Mouse (Mus musculus): ENCODE measurements at regions not wholly inside any gene's neighbourhood (a gene's known extent, or its start where the extent isn't known, plus 50 kb on each side); places are given as distances from the start of the nearest gene placed in this dataset.
"Not testable (repeated sequence)": the region's sequence is repeated elsewhere in the genome, so short reads cannot be mapped to it uniquely, and the experiment has no call there.

DNA sequence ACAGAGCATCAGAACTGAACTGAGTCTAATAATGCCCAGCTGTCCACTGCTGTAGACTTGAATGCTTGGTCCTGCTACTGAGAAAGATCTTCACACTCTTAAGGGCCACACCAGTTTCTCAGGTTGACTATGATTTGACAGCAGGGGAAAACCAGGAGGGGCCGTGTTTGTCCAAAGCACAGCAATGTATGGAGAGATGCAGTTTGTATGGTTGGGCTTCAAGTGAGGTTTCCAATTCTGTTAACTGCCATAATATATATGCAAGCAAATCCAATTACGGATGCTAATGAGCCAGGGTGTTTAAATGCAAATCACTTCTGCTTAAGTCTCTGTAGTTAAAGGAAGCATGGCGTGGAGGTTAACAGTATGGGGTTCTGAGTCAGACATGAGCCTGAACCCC, 157.2 kb upstream of the 1700056E22Rik start:
- DNase-seq, result no peak

DNA sequence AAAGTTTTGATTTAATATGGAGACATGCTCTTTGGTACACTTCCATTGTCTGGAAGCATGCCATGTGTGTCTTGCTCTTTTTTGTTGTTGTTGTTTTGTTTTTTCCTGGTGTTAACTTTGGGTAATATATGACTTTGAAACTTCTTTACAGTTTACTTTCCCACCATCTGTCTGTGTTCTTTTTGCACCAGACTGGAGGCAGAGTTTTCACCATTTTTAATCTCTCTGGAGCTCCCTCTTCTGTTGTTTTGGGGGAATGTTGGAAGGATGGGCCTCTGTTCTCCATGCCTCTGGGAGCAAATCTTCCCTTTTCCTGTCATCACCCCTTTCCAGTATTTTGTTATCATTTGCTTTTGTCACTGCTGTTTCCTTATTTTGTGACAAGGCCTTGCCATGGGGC, 153.5 kb upstream of the 1700056E22Rik start:
- no peak for DNase-seq

DNA sequence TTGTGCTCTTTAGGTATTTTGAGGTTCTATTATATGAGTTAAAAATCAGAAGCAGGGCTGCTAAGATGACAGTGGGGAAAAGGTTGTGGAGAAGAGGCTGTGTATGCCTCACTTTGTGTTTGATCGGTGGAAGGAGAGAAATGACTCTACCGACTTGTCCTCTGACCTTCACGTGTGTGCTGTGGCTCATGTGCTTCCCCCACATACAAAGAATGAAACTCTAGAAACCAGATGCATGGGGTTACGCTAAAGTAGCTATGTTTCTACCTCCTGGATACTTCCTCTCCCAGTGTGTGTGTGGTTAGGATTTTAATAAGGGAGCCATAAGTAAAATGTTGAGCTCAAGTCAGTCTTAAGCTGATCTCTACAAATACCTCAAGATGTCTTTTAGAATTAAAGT, 148.1 kb upstream of the 1700056E22Rik start:
- no peak for DNase-seq

DNA sequence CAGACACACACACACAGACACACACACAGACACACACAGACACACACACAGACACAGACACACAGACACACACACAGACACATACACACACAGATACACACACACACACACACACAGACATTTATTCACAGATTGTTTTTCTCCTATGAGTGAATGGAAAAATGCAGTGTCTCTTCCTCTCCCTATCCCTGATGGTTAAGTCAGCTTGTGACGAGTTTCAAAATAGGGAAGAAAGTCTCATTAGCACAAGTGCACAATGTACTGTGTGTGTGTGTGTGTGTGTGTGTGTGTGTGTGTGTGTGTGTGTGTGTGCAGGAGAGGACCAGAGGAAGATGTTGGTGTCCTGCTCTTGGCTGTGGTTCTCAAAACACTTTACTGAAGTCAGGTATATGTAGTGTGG, 140.3 kb upstream of the 1700056E22Rik start:
- DNase-seq, result not testable (repeated sequence)

DNA sequence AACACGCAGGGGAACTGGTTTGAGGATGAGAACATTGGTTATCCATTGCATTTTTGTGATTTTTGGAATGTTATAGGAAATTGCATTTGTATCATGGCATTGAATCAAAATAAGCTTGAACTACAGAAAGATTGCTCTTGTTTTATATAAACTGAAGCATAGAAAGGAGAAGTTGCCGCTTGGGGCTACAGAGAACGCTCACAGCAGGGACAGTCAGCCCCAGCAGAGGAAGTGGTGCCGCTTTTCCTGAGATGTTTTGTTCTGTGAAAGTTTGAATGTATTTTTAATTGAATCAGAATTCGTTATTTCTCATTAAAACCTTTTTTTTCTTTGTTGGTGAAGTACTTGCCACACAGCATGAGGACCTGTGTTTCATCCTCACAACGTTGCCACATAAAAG, 139.6 kb upstream of the 1700056E22Rik start:
- DNase-seq, result no peak

DNA sequence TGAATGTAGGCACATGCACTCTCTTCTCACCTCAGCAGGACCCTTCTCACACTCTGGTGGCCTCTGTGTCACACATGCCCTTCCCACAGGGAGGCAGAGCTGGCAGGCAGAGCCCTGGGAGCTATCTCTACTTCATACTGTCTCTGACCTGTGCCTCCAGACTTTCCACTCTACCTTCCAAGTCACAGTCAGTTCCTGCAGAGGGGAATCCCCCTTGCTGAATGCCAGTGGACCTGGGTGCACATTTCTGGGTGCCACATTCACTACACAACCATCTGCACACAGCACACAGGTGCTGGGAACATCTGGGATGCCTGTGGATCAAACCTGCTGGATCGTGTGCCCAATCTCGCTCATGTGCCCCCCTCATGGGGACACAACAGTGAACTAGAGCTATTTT, 138.9 kb upstream of the 1700056E22Rik start:
- DNase-seq, result no peak

DNA sequence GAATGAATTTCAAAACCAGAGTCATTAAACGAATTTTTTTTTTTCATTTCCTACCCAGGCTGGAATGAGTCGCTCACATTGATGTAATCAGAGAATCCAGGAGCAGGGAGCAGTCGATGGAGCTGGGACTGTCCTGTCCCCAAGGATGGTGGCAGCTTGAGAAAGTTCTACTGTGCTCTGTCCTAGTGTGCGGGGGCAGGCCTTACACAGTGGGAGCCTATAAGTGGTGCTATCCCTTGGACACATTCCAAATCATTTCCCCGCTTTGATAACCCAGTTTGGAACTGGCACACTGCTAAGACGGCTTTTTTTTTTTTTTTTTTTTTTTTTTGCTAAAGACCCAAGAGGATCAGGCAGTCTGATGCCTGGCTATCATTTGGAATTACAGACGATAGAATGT, 137.5 kb upstream of the 1700056E22Rik start:
- no peak for DNase-seq

DNA sequence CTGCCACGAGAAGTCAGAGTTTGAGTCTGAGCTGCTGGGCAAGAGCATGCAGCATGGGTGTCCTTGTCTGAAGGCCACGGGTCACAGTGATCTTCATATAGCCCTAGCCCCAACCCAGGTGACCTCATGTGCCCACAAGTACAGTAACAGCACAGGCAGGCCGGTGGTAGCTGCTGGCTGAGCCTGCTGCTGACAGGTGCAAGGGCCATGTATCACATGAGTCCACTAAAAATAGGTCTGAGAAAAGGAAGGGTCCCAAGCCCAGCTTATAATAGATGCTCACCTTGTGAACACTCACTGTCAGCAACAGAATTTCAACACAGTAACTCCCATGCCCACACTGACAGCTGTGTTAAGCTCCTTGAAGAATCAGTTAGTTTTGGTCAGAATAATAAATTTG, 136.8 kb upstream of the 1700056E22Rik start:
- DNase-seq, result no peak

DNA sequence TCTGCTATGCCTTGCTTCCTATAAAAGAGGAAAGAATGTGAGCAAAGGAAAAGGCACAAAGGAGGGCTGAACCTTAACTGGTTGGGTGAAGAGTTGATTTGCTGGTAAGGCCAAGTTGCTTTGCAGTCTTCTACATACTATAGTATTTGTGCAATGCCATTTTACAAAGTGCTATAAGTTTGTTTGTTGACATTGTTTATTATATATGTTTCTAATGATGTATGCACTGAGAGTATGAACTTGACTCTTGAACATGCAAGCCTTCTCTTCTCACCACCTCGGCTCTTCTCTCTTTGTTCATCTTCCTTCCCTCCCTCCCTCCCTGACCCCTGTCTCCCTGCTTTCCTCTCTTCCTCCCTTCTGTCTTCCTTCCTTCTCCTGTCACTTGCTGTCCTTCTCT, 135.9 kb upstream of the 1700056E22Rik start:
- no peak for DNase-seq

DNA sequence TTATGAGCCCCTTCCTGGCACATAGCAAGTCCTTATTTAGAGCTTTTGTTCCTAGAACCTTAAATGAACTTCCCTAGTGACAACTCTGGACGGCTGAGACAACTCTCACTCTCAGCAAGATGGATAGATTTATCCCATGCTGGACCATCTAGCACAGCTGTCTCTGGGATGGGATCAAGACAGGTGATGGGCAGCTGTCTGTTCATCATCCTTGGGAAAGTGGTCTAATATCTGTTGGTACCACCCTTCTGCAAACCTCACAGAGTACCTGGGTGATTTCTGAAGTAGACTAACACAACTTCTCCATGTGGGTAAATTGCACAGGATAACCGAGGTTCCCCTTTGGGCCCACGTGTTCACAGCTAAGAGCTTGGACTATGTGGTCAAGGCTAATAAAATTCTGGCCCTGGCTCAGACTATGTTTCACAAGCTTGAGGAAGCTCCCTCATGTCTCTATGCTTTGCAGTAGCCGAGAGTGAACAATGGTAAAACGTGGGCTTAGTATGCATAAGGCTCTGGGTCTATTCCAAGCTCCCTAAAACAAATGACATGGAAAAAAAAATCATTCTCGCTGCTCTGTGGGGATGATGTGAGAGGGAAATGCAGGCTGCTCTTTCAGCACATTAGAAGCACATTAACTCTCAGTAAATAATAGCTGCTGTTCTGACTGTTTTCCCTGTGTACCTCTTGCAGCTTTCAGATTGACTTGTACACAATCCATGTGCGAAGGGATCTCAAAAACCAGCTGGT, 135.1 kb upstream of the 1700056E22Rik start:
- no peak for DNase-seq

DNA sequence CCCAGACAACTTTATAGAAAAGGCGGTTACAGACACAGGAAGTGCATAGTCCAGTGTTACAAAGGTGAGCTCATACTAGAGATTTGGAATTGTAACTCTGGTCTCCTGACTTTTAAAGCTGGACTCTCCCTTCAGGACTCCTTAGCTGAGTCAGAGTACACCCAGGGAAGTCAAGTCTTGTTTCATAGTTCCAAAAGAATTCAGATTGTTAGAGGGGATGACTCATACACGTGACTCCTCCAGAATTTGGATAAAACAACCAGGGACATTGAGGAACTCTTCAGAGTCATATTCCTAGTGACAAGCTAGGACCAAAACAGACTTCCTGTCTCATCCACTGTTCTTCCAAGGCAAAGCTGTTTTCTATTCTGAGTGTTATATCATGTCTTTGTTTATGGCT, 132.8 kb upstream of the 1700056E22Rik start:
- no peak for DNase-seq

DNA sequence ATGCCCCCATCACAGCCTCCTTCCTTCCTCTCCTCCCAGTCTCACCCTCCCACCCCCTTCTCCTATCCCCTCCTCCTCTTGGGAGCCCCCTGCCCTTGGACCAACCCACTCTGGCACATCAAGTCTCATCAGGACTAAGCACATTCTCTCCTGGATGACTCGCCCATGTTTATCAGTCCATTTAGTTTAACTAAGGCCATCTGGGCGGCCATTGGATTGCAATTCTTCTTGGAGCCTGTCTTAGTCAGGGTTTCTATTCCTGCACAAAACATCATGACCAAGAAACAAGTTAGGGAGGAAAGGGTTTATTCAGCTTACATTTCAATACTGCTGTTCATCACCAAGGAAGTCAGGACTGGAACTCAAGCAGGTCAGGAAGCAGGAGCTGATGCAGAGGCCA, 128.4 kb upstream of the 1700056E22Rik start:
- not testable (repeated sequence) for DNase-seq

DNA sequence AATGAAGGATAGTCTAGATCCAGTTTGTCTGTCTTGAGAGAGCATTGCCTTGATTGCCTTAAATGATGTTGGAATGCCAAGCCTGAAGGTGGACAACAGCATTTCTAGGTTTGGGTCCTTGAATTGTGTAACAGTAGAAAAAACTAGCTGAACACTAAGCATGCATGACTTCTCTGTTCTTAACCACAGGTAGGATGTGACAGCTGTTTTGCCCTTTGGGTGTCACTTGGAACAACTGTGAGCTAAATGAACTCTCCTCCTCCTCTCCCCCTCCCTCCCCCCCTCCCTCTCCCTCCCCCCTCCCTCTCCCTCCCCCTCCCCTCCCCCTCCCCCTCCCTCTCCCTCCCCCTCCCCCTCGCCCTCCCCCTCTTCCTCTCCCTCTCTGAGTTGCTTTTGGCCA, 113.6 kb upstream of the 1700056E22Rik start:
- no peak for DNase-seq

DNA sequence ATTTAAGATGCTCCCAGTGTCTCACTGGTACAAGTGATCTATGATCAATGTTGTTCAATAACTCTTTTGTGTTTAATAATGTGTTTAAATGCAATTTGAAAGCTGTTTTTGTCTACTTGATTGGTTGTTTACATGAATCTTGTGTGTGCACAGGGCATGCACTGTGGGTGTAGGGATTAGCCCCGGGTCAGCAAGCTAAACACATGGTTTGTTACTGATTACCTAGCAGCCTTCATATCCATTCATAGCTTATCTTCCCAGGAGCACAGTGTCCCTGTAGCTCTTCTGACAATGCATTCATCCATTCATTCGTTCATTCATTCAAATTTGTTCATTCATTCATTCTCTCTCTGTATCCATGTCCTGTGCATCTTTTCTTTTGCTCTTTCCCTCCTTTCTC, 108.9 kb upstream of the 1700056E22Rik start:
- DNase-seq, result no peak

DNA sequence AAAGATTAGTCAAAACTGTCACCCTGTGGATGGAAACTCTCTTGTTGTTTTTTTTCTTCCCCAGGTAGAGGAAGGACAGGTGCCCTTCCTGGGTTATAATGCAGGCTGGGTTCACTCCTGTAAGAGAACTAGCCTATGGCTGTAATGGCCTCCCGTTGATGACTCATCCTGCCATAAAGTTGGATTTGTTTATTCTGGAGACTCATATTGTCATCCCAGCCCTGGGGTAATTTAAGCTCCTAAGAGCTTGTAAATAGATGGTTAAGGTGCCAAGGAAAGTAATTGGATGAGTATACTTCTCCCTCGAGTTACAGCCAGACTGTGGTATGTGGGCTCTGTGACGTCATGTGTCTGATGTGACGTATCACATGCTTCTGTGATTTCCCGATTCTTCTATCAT, 106.4 kb upstream of the 1700056E22Rik start:
- no peak for DNase-seq

DNA sequence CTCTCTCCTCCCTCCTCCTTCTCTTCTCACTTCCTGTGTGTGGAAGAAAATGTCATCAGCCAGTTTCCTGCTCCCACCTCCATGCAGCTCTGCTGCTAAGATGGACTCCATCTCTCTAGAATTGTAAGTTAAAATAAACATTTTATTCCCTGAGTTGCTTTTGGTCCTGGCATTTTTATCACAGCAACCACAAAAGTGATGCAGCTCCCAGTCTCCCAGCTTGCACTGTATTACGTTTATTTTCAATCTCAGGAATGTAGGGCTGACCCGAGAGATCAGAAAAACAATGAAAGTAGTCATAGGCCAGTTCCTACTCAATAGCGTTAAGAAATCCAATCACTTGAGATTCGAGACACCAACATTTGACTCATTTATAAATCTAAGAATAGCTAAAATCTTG, 106.0 kb upstream of the 1700056E22Rik start:
- no peak for DNase-seq

DNA sequence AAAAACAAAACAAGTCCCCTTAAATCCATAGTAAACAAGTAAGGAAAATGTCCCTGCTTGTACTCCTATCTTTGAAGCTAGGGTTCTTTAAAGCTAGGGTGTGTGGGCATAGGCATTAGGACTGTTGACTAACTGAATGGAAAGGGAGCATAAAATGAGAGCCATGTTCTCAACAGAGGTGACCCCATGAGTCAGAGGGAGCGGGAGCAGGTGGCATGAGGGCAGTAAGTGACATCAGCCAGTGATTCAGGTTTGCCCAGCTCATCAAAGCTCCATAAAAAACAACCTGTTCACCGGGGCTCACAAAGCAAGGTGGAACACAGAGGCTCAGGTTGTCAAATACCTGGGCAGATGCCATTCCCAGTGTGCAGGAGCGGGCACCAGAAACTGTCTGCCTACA, 104.6 kb upstream of the 1700056E22Rik start:
- no peak for DNase-seq

DNA sequence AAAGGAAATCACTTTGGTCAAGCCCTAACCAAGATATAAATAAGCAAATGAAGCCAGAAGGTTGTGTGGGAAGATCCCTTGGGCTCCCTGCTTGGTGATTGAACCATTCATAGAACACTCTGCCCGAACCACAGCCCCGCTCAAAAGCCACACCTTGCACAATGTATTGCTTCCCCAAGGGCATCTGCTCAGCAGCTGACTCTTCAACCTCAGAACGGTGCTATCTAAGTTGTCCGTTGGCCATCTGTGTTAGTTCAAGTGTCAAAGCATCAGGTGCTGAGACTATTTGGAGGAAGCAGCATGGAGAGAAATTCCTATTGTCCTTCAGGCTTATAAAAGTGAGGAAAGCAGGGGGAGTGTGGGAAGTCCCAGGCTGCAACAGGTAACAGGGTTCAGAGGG, 96.8 kb upstream of the 1700056E22Rik start:
- DNase-seq, result no peak

DNA sequence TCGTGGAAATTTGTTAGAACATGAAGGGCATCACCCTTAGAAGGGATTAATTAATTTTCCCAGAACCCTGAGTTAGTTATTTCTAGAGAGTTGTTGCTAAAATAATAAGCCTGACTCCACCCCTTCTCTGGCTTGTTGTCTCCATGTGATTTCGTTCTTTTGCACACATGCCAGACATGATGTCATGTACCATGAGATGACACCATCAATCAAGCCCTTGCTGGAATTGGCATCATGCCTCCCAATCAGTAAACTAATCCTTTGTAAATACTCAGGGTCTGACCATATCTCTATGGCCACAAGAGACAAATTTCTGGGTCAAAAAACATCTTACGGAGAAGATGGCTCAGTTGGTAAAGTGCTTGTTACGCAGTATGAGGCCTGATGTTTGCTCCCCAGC, 93.2 kb upstream of the 1700056E22Rik start:
- DNase-seq, result no peak

DNA sequence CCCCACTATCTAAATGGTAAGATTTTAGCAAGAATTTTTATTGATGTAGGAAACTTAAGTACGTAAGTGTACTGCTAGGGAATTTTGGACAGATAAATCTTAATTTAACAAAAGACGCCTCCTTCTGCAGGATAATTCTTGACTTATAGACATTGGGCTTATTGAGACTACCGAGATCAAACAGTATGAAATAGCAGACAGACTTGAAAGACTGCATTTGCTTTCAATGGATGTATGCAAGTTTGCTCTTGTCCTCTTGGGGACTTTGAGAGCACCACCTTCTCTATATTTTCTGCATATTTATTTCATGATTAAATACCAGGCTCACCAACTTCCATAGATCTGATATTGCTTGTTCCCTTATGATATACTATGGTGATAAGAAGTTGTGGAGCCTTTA, 92.8 kb upstream of the 1700056E22Rik start:
- DNase-seq, result no peak
